Mouse (Mus musculus) stomach, postnatal 0 days (tissue): ENCODE measurements around the gene Acaca.

Experiments
- CTCF ChIP-seq: IDR thresholded peaks from 2 replicates; pipeline ENCODE4 v1.5.1; 2016; ENCODE audit warnings: antibody characterized with exemption, low read depth, mild to moderate bottlenecking, moderate library complexity
- EP300 ChIP-seq: optimal IDR thresholded peaks from 2 replicates; pipeline ENCODE3; 2016; ENCODE audit warnings: antibody characterized with exemption

GRCm38 (mm10) chr11:84247370-84247769, 117.9 kb downstream of the Acaca start:
- TF ChIP-seq CTCF (no peak), EP300 (no peak)
